Mouse (Mus musculus) bone marrow macrophage, adult 2 months (primary cell): ENCODE results near the gene Olfr1049. TPM values are rescaled to one million over a fixed set of nuclear protein-coding genes. Genes with fewer than 3 reads are reported as not detected.
"Not testable (repeated sequence)": the region's sequence is repeated elsewhere in the genome, so short reads cannot be mapped to it uniquely, and the experiment has no call there.

Experiments
- H3K27ac ChIP-seq: 2 replicates; pipeline ENCODE4 v1.5.1; 2012; ENCODE audit warnings: low read depth, low read length; ENCODE audit not compliant: insufficient read depth
- H3K4me1 ChIP-seq: 2 replicates; pipeline ENCODE4 v1.6.1; 2012; ENCODE audit warnings: low read length; ENCODE audit not compliant: control insufficient read depth, insufficient read depth
- H3K4me3 ChIP-seq: 2 replicates; pipeline ENCODE4 v1.5.1; 2012; ENCODE audit warnings: mild to moderate bottlenecking, low read length, moderate library complexity; ENCODE audit not compliant: insufficient read depth
- CTCF ChIP-seq: IDR thresholded peaks from 2 replicates; pipeline ENCODE4 v1.5.1; 2012; ENCODE audit warnings: low read depth, mild to moderate bottlenecking, low read length, moderate library complexity
- POLR2A ChIP-seq: IDR thresholded peaks from 2 replicates; pipeline ENCODE4 v1.6.1; 2012; ENCODE audit warnings: mild to moderate bottlenecking, low read depth, low read length, borderline replicate concordance
- polyA plus RNA-seq: library from polyadenylated mRNA; stranded (reverse); fragments of >200 nt; gene quantifications from 2 replicates; pipeline ENCODE4 v1.2.4, GENCODE M21; 2012; ENCODE audit not compliant: missing spikeins, insufficient read depth, insufficient read length

Olfr1049 gene
- not detected in 2 replicates for polyA plus RNA-seq

DNA sequence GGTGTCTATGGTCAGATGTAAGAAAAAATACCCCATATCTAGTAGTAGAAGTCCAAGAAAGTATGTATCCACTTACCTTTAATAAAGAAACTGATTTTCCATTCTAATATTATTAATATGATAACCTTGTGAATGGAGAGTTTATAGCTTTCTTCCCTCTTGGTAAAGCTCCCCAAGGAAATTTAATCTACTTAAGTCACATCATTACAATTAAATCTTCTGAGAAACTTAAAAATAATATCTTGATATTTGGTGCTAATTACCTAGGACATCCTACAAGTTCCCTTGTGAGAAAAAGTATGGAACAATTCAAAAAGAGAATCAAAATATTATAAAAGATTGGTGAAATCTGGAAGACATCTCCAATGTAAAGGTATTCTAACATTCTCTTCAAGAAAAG is at the start of gene Olfr1049:
TSS of gene Olfr1049 (minus strand) at position 101 of the 400 bp plus-strand sequence.
- H3K27ac ChIP-seq, H3K4me3 ChIP-seq, H3K4me1 ChIP-seq: not testable (repeated sequence)

- no peak within 1 kb of the TSS for H3K4me3 ChIP-seq
- no peaks in the 10 kb centered on the region for H3K4me1 ChIP-seq
- TF ChIP-seq CTCF (no peak), POLR2A (no peak)
- H3K27ac ChIP-seq, result no peak within 1 kb of the TSS
These were observed 34.0 kb upstream of the Olfr1049 start, which contains the start of gene Olfr1052 for GRCm38 (mm10) chr2:86292155-86292554. Gene Olfr1052 (plus strand): TSS chr2:86292455.

DNA sequence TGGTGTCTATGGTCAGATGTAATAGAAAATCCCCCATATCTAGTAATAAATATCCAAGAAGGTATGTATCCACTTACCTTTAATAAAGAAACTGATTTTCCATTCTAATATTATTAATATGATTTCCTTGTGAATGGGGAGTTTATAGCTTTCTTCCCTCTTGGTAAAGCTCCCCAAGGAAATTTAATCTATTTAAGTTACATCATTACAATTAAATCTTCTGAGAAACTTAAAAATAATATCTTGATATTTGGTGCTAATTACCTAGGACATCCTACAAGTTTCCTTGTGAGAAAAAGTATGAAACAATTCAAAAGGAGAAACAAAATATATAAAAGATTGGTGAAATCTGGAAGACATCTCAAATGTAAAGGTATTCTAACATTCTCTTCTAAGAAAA is 20.9 kb upstream of the Olfr1049 start, which contains the start of gene Olfr1051:
TSS of gene Olfr1051 (minus strand) at position 101 of the 400 bp plus-strand sequence.
- not testable (repeated sequence) for H3K27ac ChIP-seq, H3K4me1 ChIP-seq, H3K4me3 ChIP-seq

- H3K27ac ChIP-seq, result no peak within 1 kb of the TSS
- TF ChIP-seq CTCF (no peak), POLR2A (no peak)
- H3K4me1 ChIP-seq, result no peaks in the 10 kb centered on the region
- H3K4me3 ChIP-seq, result no peak within 1 kb of the TSS
These were observed 17.9 kb downstream of the Olfr1049 start, which contains the start of gene Olfr1048 for GRCm38 (mm10) chr2:86240189-86240588. Gene Olfr1048 (minus strand): TSS chr2:86240289.

- H3K27ac ChIP-seq, result no peak within 1 kb of the TSS
- H3K4me3 ChIP-seq, result no peak within 1 kb of the TSS
- TF ChIP-seq CTCF (no peak), POLR2A (no peak)
- H3K4me1 ChIP-seq, result no peaks in the 10 kb centered on the region
These were observed 26.8 kb downstream of the Olfr1049 start, which contains the start of gene Olfr1047 for GRCm38 (mm10) chr2:86231301-86231700. Gene Olfr1047 (minus strand): TSS chr2:86231401.

DNA sequence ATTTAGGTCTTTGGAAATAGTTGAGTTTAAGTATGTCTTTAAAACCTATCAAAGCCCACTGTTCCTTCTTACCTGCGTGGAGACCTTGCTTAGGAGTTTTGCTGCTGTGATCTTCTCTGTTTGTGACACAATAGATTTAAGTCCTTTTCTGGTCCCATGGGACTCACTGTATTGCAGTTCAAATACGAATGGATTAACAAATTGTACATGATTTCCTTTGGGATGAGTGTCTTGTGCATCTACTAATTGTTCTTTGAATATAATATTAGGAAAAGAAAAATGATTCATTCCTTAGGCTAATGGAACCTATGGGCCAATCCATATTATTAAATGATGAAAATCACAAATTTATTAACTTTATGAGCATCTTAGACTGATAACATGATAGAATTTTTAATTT is 38.9 kb downstream of the Olfr1049 start, which contains the start of gene Olfr1046:
TSS of gene Olfr1046 (minus strand) at position 101 of the 400 bp plus-strand sequence.
- Histone ChIP-seq H3K4me3 (no peak within 1 kb of the TSS), H3K4me1 (no peaks in the 10 kb centered on the region), H3K27ac (no peak within 1 kb of the TSS)
- TF ChIP-seq POLR2A, result no peak
- no peak for TF ChIP-seq CTCF

Other genes starting within 250 kb of the Olfr1049 start
- not detected in 2 replicates for gene Olfr1033, start 237.7 kb downstream of the Olfr1049 start, polyA plus RNA-seq
- not detected in 2 replicates for gene Olfr1034, start 212.5 kb downstream of the Olfr1049 start, polyA plus RNA-seq
- gene Olfr1036, start 184.3 kb downstream of the Olfr1049 start, polyA plus RNA-seq, result not detected in 2 replicates
- gene Olfr1037, start 170.9 kb downstream of the Olfr1049 start, polyA plus RNA-seq, result not detected in 2 replicates
- gene Olfr1039, start 122.4 kb downstream of the Olfr1049 start, polyA plus RNA-seq, result not detected in 2 replicates
- gene Olfr1040, start 111.6 kb downstream of the Olfr1049 start, polyA plus RNA-seq, result not detected in 2 replicates
- 0.16 TPM in 1 of 2 replicates, not detected in the other for gene Olfr1042, start 96.5 kb downstream of the Olfr1049 start, polyA plus RNA-seq
- gene Olfr1043, start 90.8 kb downstream of the Olfr1049 start, polyA plus RNA-seq, result not detected in 2 replicates
- not detected in 2 replicates for gene Olfr1044, start 80.5 kb downstream of the Olfr1049 start, polyA plus RNA-seq
- not detected in 2 replicates for gene Olfr52, start 72.6 kb downstream of the Olfr1049 start, polyA plus RNA-seq
- gene Olfr1045, start 55.3 kb downstream of the Olfr1049 start, polyA plus RNA-seq, result not detected in 2 replicates
- gene Olfr1046, start 39.0 kb downstream of the Olfr1049 start, polyA plus RNA-seq, result not detected in 2 replicates
- gene Olfr1047, start 26.9 kb downstream of the Olfr1049 start, polyA plus RNA-seq, result not detected in 2 replicates
- gene Olfr1048, start 18.0 kb downstream of the Olfr1049 start, polyA plus RNA-seq, result not detected in 2 replicates
- gene Olfr1051, start 20.8 kb upstream of the Olfr1049 start, polyA plus RNA-seq, result 0.28 TPM in 1 of 2 replicates, not detected in the other
- not detected in 2 replicates for gene Olfr1052, start 34.1 kb upstream of the Olfr1049 start, polyA plus RNA-seq
- not detected in 2 replicates for gene Olfr1053, start 57.0 kb upstream of the Olfr1049 start, polyA plus RNA-seq
- gene Olfr1054, start 77.1 kb upstream of the Olfr1049 start, polyA plus RNA-seq, result not detected in 2 replicates
- gene Olfr1055, start 92.0 kb upstream of the Olfr1049 start, polyA plus RNA-seq, result not detected in 2 replicates
- not detected in 2 replicates for gene Olfr1056, start 104.1 kb upstream of the Olfr1049 start, polyA plus RNA-seq
- gene Olfr1057, start 120.1 kb upstream of the Olfr1049 start, polyA plus RNA-seq, result not detected in 2 replicates
- not detected in 2 replicates for gene Olfr1058, start 130.2 kb upstream of the Olfr1049 start, polyA plus RNA-seq
- not detected in 2 replicates for gene Olfr1061, start 155.7 kb upstream of the Olfr1049 start, polyA plus RNA-seq
- gene Olfr1062, start 168.4 kb upstream of the Olfr1049 start, polyA plus RNA-seq, result 0.24 TPM in 1 of 2 replicates, not detected in the other
- gene Olfr1065, start 192.3 kb upstream of the Olfr1049 start, polyA plus RNA-seq, result not detected in 2 replicates
- not detected in 2 replicates for gene Olfr1066, start 197.9 kb upstream of the Olfr1049 start, polyA plus RNA-seq
- not detected in 2 replicates for gene Olfr228, start 229.1 kb upstream of the Olfr1049 start, polyA plus RNA-seq